Mouse (Mus musculus): ENCODE data around the gene Slc22a14.
"Not testable (repeated sequence)": the region's sequence is repeated elsewhere in the genome, so short reads cannot be mapped to it uniquely, and the experiment has no call there.

Gene Slc22a14

DNA sequence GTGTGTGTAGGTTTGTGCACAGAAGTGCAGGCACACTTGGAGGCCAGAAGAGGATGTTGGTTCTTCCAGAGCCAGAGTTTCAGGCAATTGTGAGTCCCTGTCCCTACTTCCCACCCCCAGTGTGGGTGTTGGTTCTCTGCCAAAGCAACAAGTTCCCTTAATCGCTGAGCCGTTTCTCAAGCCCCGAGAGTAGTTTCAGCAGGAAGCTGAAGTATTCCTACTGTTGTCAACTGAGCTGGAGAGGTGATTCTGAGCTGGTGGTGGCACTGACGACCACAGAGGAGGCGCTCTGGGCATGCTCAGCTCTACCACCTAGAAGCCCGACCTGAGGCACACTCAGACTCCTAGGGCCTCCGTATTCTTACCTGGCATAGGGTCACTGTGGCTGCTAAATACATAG lies at the start of gene Slc22a14:
Gene Slc22a14 (minus strand): TSS at position 270 of the 400 bp plus-strand sequence.
- DNase-seq: peak in 1 of 2 experiments; percentile 34

DNA sequence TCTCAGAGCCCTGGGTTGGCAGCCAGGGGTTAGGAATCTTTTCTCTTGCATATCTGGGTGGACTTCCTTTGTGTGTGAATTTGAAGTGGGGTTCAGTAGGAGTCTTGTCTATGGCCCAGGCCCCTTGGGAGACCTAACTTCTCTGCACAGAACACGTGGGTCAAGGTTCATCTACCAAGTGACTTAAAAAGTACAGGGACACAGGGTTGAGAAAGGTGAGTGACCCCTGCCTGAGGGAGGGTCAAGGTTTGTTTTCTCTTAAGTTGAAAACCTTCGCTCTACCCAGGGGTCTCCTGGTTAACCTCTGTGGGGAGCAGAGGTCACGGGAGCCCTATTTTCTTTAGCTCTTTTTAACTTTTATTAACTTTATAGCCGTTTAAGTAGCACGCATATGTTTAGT lies 44.5 kb upstream of the Slc22a14 start:
- no peak for DNase-seq

DNA sequence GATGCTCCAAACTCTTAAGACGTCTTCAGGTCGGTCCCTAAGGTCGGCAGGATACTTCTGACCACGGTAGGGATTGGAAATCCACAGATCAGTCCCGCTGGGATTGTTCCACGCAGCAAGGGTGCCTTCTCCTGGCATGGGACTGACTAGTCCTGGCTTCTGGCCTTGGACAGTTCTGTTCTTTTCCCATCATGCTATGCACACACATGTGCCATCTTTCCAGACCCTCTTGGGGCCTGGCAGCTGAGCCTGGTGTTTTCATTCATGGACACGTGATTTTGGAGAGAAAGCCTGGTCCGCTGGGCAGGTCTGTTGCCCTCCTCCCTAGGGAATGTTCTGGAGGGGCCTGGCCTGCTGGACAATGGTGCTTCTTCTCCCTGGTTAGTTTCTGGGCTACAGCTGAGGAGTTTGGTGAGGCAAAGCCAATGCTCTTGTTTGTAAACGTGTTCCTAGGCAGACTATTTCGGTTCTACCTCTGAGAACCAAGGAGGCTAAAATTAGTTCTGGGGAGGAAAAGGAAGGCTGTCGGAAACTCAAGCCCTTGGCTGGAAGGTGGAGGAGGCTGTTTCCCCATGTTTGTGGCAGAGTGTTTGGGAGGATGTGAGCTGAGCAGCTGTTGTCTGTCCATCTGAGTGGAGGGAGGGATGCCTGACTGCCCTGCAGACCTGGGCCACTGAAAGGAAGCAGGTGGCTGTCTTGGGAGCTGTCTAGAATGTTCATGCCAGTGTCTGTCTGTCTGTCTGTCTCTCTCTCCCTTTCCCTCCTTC lies 43.7 kb upstream of the Slc22a14 start:
- DNase-seq: no peak

GRCm38 (mm10) chr9:119407884-119408283 lies 42.5 kb upstream of the Slc22a14 start:
- DNase-seq: peak in 1 of 2 experiments; percentile 43

- no peak for DNase-seq
Measured at GRCm38 (mm10) chr9:119404090-119404489, 38.7 kb upstream of the Slc22a14 start.

DNA sequence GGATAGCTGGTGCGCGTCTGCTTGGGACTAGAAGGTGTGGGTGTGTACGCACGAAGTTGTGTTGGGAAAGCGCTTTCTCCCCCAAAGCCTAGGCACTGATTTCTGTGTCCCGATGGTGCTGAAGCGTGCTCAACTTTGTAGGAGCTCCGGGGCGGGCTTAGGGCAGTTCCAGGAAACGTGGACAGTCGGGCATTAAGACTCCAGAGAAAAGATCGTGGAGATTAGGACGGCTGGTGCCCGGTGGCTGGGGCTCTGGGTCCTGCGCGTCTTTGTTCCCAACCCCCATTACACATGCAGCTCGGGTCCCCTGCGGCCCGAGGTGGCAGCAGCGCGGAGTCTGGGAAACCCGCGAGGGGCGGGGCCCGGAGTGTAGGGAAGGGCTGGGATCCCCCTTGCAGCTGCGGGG lies 37.9 kb upstream of the Slc22a14 start:
- peak; percentile 47 to 51 for DNase-seq

- DNase-seq: peak; percentile 42 to 48
Measured at GRCm38 (mm10) chr9:119402253-119403235, 37.2 kb upstream of the Slc22a14 start.

GRCm38 (mm10) chr9:119401801-119402214 lies 36.5 kb upstream of the Slc22a14 start, which contains the start of gene Acvr2b:
TSS of gene Acvr2b (plus strand) at chr9:119402118.
- peak; percentile 94 to 96 for DNase-seq

DNA sequence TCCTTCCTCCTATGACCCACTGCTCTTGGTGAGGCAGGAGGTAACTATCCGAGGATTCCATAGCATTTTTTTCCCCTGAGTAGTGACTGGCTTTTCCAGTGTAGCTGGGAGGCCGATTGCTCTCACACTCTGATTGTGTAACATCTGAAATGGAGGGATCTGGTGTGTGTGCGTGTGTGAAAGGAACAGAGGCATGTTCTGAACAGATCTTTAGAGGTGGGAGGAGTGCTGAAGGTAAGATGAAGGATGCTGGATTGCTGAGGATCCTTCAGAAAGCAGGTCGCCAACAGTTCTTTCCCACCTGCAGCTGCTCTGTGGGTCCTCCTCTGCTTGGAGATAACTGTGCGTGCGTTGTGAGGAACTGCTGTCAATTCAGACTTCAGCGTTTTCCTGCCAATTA lies 36.0 kb upstream of the Slc22a14 start:
- peak; percentile 22 to 44 for DNase-seq

DNA sequence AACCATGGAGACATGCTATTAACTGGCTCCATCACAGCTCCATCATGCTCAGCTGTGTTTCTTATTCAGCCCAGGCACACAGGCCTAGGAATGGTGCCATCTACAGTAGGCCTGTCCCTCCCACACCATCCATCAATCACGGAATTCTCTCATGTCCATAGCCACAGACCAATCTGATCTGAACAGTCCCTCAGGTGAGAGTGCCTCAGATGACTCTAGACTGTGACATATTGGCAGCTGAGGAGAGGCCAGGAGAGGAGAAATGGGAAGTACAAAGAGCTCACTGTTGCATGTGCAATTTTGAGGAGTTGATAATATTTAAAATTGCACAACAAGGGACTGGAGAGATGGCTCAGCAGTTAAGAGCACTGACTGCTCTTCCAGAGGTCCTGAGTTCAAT lies 29.5 kb upstream of the Slc22a14 start:
- DNase-seq: no peak

DNA sequence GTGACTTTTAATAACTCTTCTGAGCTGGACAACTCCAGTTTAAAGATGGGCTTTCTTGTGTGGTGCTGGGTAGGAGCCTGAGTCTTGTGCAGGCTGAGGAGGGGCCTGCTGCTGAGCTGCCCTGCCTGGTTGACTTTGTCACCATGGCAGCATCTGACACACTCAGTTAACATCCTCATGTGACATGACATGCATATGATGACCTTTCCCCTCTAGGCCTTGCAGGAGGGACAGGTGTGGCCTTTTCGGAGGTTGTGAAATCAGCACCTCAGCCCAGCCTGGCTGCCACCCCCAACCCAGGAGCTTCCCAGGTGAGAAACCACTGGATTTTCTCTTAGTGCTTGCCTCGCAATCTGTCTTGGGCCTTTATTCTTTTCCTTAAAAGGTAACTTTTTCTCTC lies 24.9 kb upstream of the Slc22a14 start:
- DNase-seq: no peak

DNA sequence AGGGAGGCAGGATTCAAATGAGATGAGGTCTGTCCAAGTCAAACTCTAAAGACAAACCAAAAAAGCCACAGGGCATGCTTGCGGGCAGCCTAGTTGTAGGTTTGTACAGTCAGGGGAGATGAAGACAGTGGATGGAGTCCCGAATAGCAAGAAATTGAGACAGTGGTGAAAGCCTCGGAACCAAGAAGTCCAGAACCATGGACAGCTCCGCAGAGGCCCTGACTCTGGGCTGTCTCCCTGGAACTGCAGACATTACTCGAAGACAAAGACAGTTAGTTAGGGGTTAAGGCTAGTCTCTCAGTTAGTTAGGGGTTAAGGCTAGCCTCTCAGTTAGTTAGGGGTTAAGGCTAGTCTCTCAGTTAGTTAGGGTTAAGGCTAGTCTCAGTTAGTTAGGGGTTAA lies 23.6 kb upstream of the Slc22a14 start:
- DNase-seq: no peak

DNA sequence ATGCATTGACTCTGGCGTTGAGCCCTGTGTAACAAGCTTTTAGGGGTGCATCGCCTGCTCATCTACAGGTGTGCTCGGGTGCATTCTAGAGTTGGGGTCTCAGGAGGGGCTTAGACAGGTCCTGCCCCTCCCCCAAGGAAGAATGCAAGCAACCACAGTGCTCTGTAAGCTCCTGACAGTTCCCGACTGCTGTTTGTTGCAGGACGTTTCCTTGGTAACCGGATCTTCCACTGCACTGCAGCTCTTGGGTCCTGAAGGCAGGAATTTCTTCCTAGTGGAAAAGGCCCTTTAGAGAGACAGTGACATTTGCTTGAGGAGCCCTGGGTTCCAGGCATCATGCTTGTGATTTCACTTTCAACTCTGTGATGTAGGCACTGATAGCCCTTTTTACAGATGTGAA lies 17.2 kb upstream of the Slc22a14 start:
- DNase-seq: no peak

DNA sequence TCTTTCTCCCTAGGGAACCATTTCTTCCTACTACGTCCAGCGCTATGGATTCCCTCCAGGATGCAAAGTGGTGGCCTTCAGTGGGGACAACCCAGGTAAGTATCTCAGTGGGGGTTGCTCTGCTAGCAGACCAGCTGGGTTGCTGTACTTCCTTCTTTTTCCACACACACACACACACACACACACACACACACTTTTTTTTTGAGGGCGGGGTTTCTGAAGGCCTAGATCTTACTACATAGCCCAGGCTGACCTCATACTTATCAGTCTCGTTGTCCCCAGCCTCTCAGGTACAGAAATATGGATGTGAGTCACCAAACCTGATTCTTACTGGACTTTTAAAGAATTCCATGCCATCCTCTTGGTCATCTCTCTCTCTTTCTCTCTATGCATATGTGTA lies 12.9 kb upstream of the Slc22a14 start:
- DNase-seq: no peak

GRCm38 (mm10) chr9:119375556-119375955 lies 10.2 kb upstream of the Slc22a14 start:
- DNase-seq: no peak

DNA sequence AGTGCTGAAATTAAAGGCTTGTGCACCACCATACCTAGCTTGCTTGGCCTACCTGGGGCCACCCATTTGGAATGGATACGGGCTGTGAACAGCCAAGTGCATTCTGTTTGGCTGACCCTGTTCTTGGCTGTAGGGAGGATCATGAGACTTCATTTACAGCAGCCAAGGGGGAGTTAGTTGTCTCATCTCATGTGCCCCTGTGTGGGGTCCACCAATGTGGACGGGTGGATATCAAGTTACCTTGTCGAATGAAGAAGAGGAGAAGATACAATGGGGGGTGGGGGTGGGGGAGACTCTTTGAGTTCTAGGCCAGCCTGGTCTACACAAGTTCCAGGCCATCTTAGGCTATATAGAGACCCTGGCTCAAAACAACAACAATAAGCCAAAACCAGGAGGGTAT lies 9.7 kb upstream of the Slc22a14 start:
- no peak for DNase-seq

- DNase-seq: no peak
Measured at GRCm38 (mm10) chr9:119371251-119371650, 5.9 kb upstream of the Slc22a14 start.

DNA sequence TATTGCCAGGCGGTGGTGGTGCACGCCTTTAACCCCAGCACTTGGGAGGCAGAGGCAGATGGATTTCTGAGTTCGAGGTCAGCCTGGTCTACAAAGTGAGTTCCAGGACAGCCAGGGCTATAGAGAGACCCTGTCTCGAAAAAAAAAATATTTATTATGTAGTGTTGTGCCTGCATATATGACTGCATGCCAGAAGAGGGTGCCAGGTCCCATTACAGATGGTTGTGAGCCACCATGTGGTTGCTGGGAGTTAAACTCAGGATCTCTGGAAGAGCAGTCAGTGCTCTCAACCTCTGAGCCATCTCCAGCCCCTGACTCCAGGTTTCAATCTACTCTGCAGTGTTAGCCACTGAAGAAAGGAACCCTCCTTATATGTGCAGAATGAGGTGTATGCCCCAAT lies 5.4 kb upstream of the Slc22a14 start:
- DNase-seq: not testable (repeated sequence)

DNA sequence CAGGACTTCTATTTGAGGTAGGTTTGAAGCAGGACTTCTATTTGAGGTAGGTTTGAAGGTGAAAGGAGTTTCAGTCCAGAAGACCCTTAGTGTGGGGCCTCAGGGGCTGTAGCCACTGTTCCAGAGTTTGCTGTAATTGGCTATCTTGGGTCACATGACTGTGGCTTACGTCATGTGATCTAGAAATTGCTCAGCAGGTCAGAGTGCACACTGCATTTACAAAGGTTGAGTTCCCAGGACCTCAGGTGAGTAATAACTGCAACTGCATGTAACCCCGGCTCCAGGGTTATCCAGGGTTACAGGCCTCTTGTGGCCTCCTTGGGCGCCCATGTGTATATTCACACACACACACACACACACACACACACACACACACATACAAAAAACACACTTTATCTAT lies 3.0 kb upstream of the Slc22a14 start:
- no peak for DNase-seq

- DNase-seq: no peak
Measured at GRCm38 (mm10) chr9:119363229-119363628, 2.1 kb downstream of the Slc22a14 start.

DNA sequence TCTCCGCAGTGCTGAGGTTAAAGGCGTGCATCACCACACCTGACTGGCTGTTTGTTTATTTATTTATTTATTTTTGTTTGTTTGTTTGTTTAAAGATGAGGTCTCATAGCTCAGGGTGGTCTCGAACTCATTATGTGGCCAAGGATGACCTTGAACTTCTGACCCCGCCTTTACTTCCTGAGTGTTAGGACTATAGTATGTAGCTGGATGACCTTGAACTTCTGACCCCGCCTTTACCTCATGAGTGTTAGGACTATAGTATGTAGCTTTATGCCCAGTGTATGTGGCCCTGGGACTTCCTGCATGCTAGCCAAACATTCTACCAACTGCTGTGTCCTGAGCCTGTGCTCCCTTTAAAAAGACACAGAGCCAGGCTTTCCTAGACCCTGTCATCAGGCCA lies 3.9 kb downstream of the Slc22a14 start:
- no peak for DNase-seq

DNA sequence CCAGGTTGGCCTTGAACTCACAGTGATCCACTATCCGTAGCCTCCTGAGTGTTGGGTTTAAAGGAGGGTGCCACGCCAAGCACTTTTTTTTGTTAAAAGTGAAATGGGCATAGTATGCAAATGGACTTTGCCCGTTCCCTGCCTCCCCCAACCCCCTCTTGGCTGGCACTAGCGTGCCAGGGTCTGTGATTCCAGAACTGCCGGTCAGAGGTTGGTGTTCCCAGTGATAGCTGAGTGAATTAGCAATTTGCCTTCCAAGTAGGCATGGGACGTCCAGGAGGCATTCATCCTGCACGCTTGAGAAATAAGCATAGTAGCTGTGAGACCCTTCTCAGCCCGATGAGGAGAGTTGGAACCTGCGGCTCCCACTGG lies 7.3 kb downstream of the Slc22a14 start:
- no peak for DNase-seq

DNA sequence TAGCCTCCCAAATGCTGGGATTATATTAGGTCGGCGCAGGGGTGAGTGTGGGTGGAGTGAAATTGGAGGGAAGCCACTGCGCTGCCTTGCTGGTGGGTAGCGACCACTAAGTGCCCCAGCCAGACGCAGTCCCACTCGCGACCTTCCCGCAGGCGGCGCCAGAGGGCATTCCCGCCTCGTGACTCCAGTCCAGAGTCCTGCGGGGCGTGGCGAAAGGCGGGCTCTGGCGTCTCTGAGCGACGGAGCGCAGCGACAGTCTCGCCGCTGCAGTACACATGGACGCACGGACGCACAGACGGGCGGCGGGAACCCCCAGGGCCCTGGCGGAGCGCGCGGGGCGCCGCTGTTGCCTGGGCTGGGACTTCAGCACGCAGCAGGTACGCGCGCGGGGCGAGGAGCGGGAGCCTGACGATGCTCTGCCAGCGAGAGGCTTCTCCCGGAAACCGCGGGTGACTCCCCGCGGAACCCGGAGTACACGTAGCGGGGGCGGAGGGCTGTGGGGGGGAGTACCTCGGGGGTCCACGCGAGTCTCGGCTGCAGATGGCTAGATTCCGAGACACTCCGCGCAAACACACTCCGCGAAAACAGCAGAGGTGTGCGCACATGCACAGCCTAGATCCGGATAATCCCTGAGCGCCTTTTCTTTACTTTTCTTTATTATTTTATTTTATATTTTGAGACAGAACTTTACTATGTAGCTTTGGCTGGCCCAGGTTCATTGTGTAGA lies 7.9 kb downstream of the Slc22a14 start, which contains the start of gene Xylb:
Gene Xylb (plus strand): TSS at position 51 of the 727 bp plus-strand sequence.
- DNase-seq: peak; percentile 92 to 95

Measured in lung, adult 18-20 months (tissue).